Mouse (Mus musculus): ENCODE measurements around the gene Gsta1. TPM values are rescaled to one million over a fixed set of nuclear protein-coding genes. Genes with fewer than 3 reads are reported as not detected.
"Not testable (repeated sequence)": the region's sequence is repeated elsewhere in the genome, so short reads cannot be mapped to it uniquely, and the experiment has no call there.

The Gsta1 gene
- polyA plus RNA-seq, 1 experiment from 2014 or later, result not detected

- Histone ChIP-seq H3K4me3 (no peak overlapping the region), H3K4me1 (peaks cover 13% of the 10 kb centered on the region), H3K9me3 (no peaks in the 10 kb centered on the region), H3K27ac (replicated peaks) (no peak overlapping the region), H3K36me3 (replicated peaks) (peaks cover 46% of the 10 kb centered on the region), H3K27me3 (replicated peaks; ENCODE audit: low read depth, poor library complexity, severe bottlenecking) (no peaks in the 10 kb centered on the region)
- WGBS, result 96% methylated on average over 2 of the region's 2 CpGs
- no peak for DNase-seq (ENCODE audit: low spot score)
Measured at GRCm38 (mm10) chr9:78210821-78211220, 19.6 kb upstream of the Gsta1 start.

- Histone ChIP-seq H3K4me3 (no peak overlapping the region), H3K4me1 (peaks cover 13% of the 10 kb centered on the region), H3K27me3 (replicated peaks; ENCODE audit: low read depth, poor library complexity, severe bottlenecking) (no peaks in the 10 kb centered on the region), H3K27ac (replicated peaks) (no peak overlapping the region), H3K36me3 (replicated peaks) (peaks cover 39% of the 10 kb centered on the region), H3K9me3 (no peaks in the 10 kb centered on the region)
- DNase-seq (ENCODE audit: low spot score), result no peak
- WGBS, result 93% methylated on average over 3 of the region's 3 CpGs
Measured at GRCm38 (mm10) chr9:78211521-78211920, 18.9 kb upstream of the Gsta1 start.

- H3K27me3 ChIP-seq (replicated peaks; ENCODE audit: low read depth, poor library complexity, severe bottlenecking), result no peaks in the 10 kb centered on the region
- H3K36me3 ChIP-seq (replicated peaks), result peaks cover 32% of the 10 kb centered on the region
- no peaks in the 10 kb centered on the region for H3K9me3 ChIP-seq
- H3K27ac ChIP-seq (replicated peaks), result no peak overlapping the region
- no peak for DNase-seq (ENCODE audit: low spot score)
- H3K4me3 ChIP-seq, result no peak overlapping the region
- WGBS, result 84% methylated on average over 7 of the region's 7 CpGs
- peaks cover 13% of the 10 kb centered on the region for H3K4me1 ChIP-seq
Measured at GRCm38 (mm10) chr9:78212341-78213049, 18.0 kb upstream of the Gsta1 start.

- DNase-seq (ENCODE audit: low spot score), result no peak
- H3K4me1 ChIP-seq, result no peaks in the 10 kb centered on the region
- no peaks in the 10 kb centered on the region for H3K27me3 ChIP-seq (replicated peaks; ENCODE audit: low read depth, poor library complexity, severe bottlenecking)
- H3K4me3 ChIP-seq, result no peak overlapping the region
- H3K27ac ChIP-seq (replicated peaks), result no peak overlapping the region
- 86% methylated on average over 4 of the region's 4 CpGs for WGBS
- no peaks in the 10 kb centered on the region for H3K36me3 ChIP-seq (replicated peaks)
- no peaks in the 10 kb centered on the region for H3K9me3 ChIP-seq
Measured at GRCm38 (mm10) chr9:78217074-78217473, 13.4 kb upstream of the Gsta1 start.

- peaks cover 20% of the 10 kb centered on the region for H3K4me1 ChIP-seq
- no peaks in the 10 kb centered on the region for H3K27me3 ChIP-seq (replicated peaks; ENCODE audit: low read depth, poor library complexity, severe bottlenecking)
- no peaks in the 10 kb centered on the region for H3K9me3 ChIP-seq
- no peak overlapping the region for H3K4me3 ChIP-seq
- H3K36me3 ChIP-seq (replicated peaks), result no peaks in the 10 kb centered on the region
- 66% methylated on average over 8 of the region's 8 CpGs for WGBS
- no peak overlapping the region; the same call in 1 of the 2 replicates for H3K27ac ChIP-seq (replicated peaks)
- no peak for DNase-seq (ENCODE audit: low spot score)
Measured at GRCm38 (mm10) chr9:78222616-78223015, 7.8 kb upstream of the Gsta1 start.

- H3K36me3 ChIP-seq (replicated peaks), result no peaks in the 10 kb centered on the region
- no peak overlapping the region for H3K4me3 ChIP-seq
- 55% methylated on average over 10 of the region's 10 CpGs for WGBS
- DNase-seq (ENCODE audit: low spot score), result peak; percentile 24
- H3K27me3 ChIP-seq (replicated peaks; ENCODE audit: low read depth, poor library complexity, severe bottlenecking), result no peaks in the 10 kb centered on the region
- no peak overlapping the region for H3K27ac ChIP-seq (replicated peaks)
- no peaks in the 10 kb centered on the region for H3K9me3 ChIP-seq
- H3K4me1 ChIP-seq, result peaks cover 20% of the 10 kb centered on the region
Measured at GRCm38 (mm10) chr9:78223221-78223902, 7.1 kb upstream of the Gsta1 start.

GRCm38 (mm10) chr9:78224418-78224817 lies 6.0 kb upstream of the Gsta1 start:
- Histone ChIP-seq H3K4me3 (no peak overlapping the region), H3K27me3 (replicated peaks; ENCODE audit: low read depth, poor library complexity, severe bottlenecking) (no peaks in the 10 kb centered on the region), H3K36me3 (replicated peaks) (no peaks in the 10 kb centered on the region), H3K27ac (replicated peaks) (no peak overlapping the region), H3K9me3 (no peaks in the 10 kb centered on the region), H3K4me1 (peaks cover 20% of the 10 kb centered on the region)
- no peak for DNase-seq (ENCODE audit: low spot score)
- WGBS, result 92% methylated on average over 2 of the region's 2 CpGs

- Histone ChIP-seq H3K27ac (replicated peaks) (no peak overlapping the region), H3K36me3 (replicated peaks) (no peaks in the 10 kb centered on the region), H3K4me3 (no peak overlapping the region), H3K9me3 (no peaks in the 10 kb centered on the region), H3K4me1 (peaks cover 20% of the 10 kb centered on the region), H3K27me3 (replicated peaks; ENCODE audit: low read depth, poor library complexity, severe bottlenecking) (no peaks in the 10 kb centered on the region)
- 84% methylated on average over 11 of the region's 11 CpGs for WGBS
- DNase-seq (ENCODE audit: low spot score), result peak; percentile 6
Measured at GRCm38 (mm10) chr9:78225304-78225703, 5.2 kb upstream of the Gsta1 start.

GRCm38 (mm10) chr9:78228122-78228521 lies 2.3 kb upstream of the Gsta1 start:
- Histone ChIP-seq H3K4me3 (no peak overlapping the region), H3K27me3 (replicated peaks; ENCODE audit: low read depth, poor library complexity, severe bottlenecking) (no peaks in the 10 kb centered on the region)
- 95% methylated on average over 2 of the region's 2 CpGs for WGBS

GRCm38 (mm10) chr9:78229658-78230057 lies 798 bp upstream of the Gsta1 start:
- H3K9me3 ChIP-seq; H3K36me3 ChIP-seq (replicated peaks); H3K4me1 ChIP-seq; H3K27me3 ChIP-seq (replicated peaks; ENCODE audit: low read depth, poor library complexity, severe bottlenecking); H3K4me3 ChIP-seq; H3K27ac ChIP-seq (replicated peaks); DNase-seq (ENCODE audit: low spot score): not testable (repeated sequence)
- WGBS, result 59% methylated on average over 3 of the region's 3 CpGs

More at GRCm38 (mm10) chr9:78228122-78228521, 2.3 kb upstream of the Gsta1 start:
- Histone ChIP-seq H3K9me3 (no peaks in the 10 kb centered on the region), H3K27ac (replicated peaks) (no peak overlapping the region), H3K4me1 (peaks cover 13% of the 10 kb centered on the region), H3K36me3 (replicated peaks) (no peaks in the 10 kb centered on the region)
- DNase-seq (ENCODE audit: low spot score), result no peak

GRCm38 (mm10) chr9:78233121-78233695 lies 2.8 kb downstream of the Gsta1 start:
- not testable (repeated sequence) for H3K27ac ChIP-seq (replicated peaks); H3K4me1 ChIP-seq; H3K4me3 ChIP-seq; H3K36me3 ChIP-seq (replicated peaks); H3K27me3 ChIP-seq (replicated peaks; ENCODE audit: low read depth, poor library complexity, severe bottlenecking); H3K9me3 ChIP-seq; DNase-seq (ENCODE audit: low spot score)
- no CpG with 5 or more reads among the region's 10 CpGs for WGBS

GRCm38 (mm10) chr9:78255683-78256470 lies 25.4 kb downstream of the Gsta1 start:
- not testable (repeated sequence) for H3K27ac ChIP-seq (replicated peaks); H3K4me1 ChIP-seq; H3K36me3 ChIP-seq (replicated peaks); DNase-seq (ENCODE audit: low spot score); H3K27me3 ChIP-seq (replicated peaks; ENCODE audit: low read depth, poor library complexity, severe bottlenecking); H3K4me3 ChIP-seq; H3K9me3 ChIP-seq
- WGBS, result 71% methylated on average over 4 of the region's 4 CpGs

Measured in embryonic facial prominence, embryonic 10.5 days (tissue).